Mouse (Mus musculus): ENCODE data around the gene Rhot2.
A peak's percentile ranks its signal among the peaks of the same experiment; 100 is the strongest.
"Not testable (repeated sequence)": the region's sequence is repeated elsewhere in the genome, so short reads cannot be mapped to it uniquely, and the experiment has no call there.

Gene Rhot2

GRCm38 (mm10) chr17:25874148-25874720 is 29.6 kb upstream of the Rhot2 start:
- no peak for DNase-seq

- DNase-seq: no peak
Measured at GRCm38 (mm10) chr17:25873405-25874147, 28.9 kb upstream of the Rhot2 start.

GRCm38 (mm10) chr17:25872676-25873075 is 28.0 kb upstream of the Rhot2 start:
- DNase-seq: no peak

- DNase-seq: not testable (repeated sequence)
Measured at GRCm38 (mm10) chr17:25871566-25871965, 26.9 kb upstream of the Rhot2 start.

- DNase-seq: no peak
Measured at GRCm38 (mm10) chr17:25869954-25870353, 25.3 kb upstream of the Rhot2 start.

GRCm38 (mm10) chr17:25869498-25869897 is 24.8 kb upstream of the Rhot2 start:
- DNase-seq: no peak

- DNase-seq: peak; percentile 91
Measured at GRCm38 (mm10) chr17:25868601-25869191, 24.0 kb upstream of the Rhot2 start, which contains the start of gene Mcrip2. Gene Mcrip2 (minus strand): TSS chr17:25868764.

- DNase-seq: peak; percentile 59
Measured at GRCm38 (mm10) chr17:25867836-25868600, 23.4 kb upstream of the Rhot2 start.

- DNase-seq: no peak
Measured at GRCm38 (mm10) chr17:25867509-25867835, 22.8 kb upstream of the Rhot2 start.

GRCm38 (mm10) chr17:25866172-25866571 is 21.5 kb upstream of the Rhot2 start:
- DNase-seq: no peak

- DNase-seq: no peak
Measured at GRCm38 (mm10) chr17:25865288-25865687, 20.6 kb upstream of the Rhot2 start.

GRCm38 (mm10) chr17:25864311-25864710 is 19.7 kb upstream of the Rhot2 start:
- DNase-seq: no peak

- no peak for DNase-seq
Measured at GRCm38 (mm10) chr17:25863681-25864080, 19.0 kb upstream of the Rhot2 start.

GRCm38 (mm10) chr17:25861704-25862612 is 17.3 kb upstream of the Rhot2 start:
- DNase-seq: no peak

GRCm38 (mm10) chr17:25860832-25861703 is 16.4 kb upstream of the Rhot2 start, which contains the start of gene Wdr90:
Gene Wdr90 (minus strand): TSS chr17:25861501.
- DNase-seq: peak; percentile 94

GRCm38 (mm10) chr17:25860229-25860628 is 15.6 kb upstream of the Rhot2 start:
- DNase-seq: no peak

GRCm38 (mm10) chr17:25843636-25844395 is 835 bp downstream of the Rhot2 start:
- no peak for DNase-seq

- no peak for DNase-seq
Measured at GRCm38 (mm10) chr17:25843122-25843521, 1.5 kb downstream of the Rhot2 start.

GRCm38 (mm10) chr17:25842509-25842908 is 2.1 kb downstream of the Rhot2 start:
- DNase-seq: no peak

- no peak for DNase-seq
Measured at GRCm38 (mm10) chr17:25841117-25841880, 3.4 kb downstream of the Rhot2 start, which contains the start of gene Gm20683. Gene Gm20683 (minus strand): TSS chr17:25841763.

All from lung, postnatal 10 days (tissue).